Mouse (Mus musculus): Measurements from ENCODE around the gene Vcan.

Gene Vcan

DNA sequence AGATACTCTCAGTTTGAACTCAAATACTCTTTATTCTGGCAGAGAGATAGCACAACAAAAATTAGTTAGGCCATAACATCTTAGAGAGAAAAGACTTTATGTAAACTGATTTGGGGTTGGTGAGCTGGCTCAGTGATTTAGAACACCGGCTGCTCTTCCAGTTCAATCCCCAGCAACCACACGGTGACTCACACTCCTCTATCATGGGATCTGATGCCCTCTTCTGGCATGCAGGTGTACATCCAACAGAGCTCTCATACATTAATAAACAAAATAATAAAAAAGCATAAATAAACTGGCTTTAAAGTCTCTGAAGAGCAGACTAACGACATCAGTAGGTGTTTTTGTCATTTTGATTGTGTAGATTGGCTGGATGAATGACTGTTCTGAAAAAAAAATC is 21.8 kb downstream of the Vcan start:
- no peak for DNase-seq

DNA sequence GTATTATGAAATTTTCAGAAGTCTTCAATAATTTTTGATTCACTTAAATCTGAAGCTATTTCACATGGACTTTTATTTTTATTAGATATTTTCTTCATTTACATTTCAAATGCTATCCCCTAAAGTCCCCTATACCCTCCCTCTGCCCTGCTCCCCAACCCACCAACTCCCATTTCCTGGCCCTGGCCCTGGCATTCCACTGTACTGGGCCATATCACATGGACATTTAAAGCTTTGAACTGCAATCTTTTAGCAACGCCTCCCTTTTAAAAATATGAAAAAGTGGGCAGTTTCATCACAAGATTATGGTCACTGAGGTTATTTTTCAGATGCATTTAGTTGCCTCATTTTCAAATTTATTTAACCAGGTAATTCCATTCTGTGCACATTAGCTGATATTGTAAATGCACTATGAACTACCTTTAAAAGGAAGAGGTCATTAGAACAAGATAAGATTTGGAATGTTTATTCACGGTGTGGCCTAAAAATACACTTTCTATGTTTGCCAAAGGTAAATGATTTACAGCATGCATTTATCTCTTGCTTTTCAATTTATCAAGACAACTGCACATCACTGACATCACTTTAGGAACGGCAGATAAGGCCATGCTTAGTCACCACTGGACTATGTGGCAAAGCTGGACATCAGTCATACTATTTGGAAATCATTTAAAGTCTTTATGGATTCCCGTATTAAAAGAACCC is 32.7 kb downstream of the Vcan start:
- DNase-seq, result no peak

- DNase-seq, result no peak
These were observed 34.0 kb downstream of the Vcan start for GRCm38 (mm10) chr13:89708151-89708927.

DNA sequence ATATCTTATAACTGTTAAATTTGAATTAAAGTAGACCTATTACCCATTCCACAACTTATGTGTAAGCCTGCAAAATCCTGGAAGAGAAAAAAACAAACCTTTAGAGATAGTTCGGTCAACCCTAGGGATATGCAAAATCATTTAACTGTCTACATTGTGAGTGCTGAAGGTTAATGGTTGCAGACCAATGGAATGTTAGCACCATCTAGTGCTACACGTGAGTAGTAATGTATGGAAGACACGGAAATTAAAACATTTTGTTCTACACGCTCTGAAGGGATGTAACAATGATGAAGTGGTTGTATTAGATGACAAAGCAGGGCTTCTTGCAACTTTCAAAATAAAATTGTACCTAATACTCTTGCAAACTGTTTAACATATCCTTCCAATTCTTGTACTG is 39.9 kb downstream of the Vcan start:
- no peak for DNase-seq

GRCm38 (mm10) chr13:89699998-89700555 is 42.2 kb downstream of the Vcan start:
- no peak for DNase-seq

DNA sequence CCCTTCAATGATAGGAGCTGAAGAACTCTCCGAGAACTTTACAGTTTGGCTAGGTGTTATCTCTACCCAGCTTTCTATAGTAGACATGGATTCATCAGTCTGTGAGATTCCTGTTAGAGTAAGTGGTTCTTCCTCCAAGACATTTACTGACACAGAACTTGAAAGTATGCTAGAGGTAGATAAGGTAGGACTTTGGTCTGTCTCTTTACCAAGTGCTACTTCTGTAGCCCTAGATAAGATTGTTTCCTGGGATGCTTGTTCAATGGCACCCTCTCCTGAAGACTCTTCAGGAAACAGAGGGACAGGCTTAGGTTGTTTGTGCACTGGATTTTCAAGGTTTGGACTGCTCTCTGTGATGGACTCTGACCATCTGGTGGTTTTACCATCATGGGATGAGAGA is 49.7 kb downstream of the Vcan start:
- DNase-seq, result no peak

DNA sequence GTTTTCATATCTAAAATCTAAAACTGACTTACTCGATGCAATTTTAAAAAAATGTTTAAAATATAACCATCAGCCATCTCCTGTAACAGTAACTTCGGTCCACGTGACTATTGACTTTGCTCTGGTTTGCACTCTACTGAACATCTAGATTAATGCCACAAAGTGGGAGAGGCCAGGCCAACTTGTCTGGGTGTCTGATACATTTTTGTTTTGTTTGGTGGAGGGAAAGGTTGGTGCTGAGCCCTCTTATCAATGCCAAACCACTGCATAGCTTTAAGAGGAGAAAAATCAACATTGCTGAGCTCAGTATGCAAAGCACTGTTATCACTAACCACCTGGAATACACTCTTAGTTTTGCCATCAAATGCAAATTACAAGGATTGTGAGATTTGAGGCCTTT is 58.8 kb downstream of the Vcan start:
- no peak for DNase-seq

- no peak for DNase-seq
These were observed 60.1 kb downstream of the Vcan start for GRCm38 (mm10) chr13:89682254-89682653.

DNA sequence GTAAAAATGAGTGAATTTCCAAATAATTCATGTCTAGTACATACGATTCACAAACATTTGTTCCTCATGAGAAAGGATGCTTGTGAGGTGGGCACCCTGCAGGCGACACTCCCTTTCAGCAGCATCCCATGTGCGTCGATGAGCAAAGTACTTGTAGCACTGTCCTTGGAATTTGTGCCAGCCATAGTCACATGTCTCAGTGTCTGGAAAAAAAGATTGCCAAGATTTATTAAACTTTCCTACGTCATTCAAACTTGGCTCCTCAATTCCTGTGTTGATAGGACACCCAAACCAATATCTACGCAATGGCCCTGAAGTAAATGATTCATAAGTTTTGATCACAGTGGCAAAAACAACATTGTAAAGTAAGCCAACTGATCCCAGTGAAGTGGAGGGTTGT is 62.6 kb downstream of the Vcan start:
- DNase-seq, result no peak

DNA sequence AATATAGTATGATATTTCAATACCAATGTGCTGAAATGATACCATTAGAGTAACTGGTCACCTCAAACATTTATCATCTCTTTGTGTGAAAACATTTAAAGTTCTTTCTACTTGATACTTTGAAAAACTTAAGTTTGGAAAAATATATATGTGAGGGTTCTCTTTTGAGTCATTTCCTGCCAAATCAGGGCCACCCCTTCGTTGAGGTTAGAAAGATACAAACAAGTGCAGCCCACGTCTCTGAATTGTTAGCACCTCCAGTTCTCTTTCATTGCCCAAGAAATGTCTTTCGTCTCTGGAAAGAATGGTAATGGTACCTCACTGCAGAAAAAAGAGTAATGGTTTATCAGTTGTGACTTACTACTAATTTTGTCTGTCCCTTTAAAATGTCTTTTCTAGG is 71.8 kb downstream of the Vcan start:
- no peak for DNase-seq

GRCm38 (mm10) chr13:89668981-89669880 is 73.1 kb downstream of the Vcan start:
- no peak for DNase-seq

DNA sequence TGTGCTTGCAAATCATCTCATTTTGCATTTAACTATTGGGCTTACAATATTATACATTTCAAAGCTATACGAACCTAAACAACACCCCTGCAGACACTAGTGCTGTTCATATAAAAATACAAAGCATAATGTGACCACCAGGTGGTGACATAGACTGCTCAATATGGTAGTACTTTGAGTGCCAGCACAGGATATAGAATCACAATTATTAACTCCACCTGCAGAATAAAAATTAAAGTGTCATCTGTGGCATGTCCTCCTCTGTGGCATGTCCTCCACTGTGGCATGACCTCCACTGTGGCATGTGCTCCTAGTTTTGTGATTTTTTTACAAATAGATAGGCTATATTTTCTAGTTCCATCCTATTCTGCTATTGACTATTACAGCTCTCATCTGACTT is 74.2 kb downstream of the Vcan start:
- peak; percentile 8 for DNase-seq

DNA sequence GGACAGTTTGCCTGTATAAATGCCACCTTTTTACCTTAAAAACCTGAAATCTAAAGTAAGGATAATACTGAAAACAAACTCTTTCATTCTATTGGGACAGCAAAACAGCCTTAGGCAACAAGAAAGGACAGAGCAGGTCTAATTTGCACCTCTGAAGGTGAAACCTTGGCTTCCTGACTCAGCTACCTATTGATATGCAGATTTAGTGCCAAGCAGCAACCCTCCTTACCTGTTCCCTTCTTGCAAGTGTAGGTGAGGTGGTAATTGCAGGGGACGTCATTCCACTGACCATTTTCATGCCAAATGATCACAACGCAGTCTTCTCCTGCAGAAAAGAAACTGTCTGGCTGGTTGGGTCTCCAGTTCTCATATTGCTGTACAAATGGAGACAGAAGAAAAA is 80.6 kb downstream of the Vcan start:
- no peak for DNase-seq

DNA sequence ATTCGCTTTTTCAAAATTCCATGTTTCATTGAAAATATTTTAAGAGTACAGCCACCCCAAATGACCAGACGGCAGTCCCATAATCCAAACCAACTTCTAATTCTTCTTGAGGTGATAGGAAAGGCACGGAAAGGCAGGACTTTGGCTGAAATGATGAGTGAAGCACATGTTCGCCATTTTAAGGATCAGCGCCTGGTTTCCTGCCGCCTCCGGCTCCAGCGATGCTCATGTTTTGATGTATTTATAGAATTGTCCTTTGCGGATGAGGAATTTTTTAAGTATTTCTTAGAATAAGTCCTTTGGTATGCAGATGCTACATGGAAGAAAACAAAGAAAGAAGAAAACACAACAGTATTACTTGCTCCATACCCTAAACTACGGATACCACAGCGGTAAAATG is 85.3 kb downstream of the Vcan start:
- no peak for DNase-seq

- DNase-seq, result no peak
These were observed 89.0 kb downstream of the Vcan start for GRCm38 (mm10) chr13:89653279-89653678.

GRCm38 (mm10) chr13:89652773-89653172 is 89.5 kb downstream of the Vcan start:
- DNase-seq, result no peak

- DNase-seq, result no peak
These were observed 96.7 kb downstream of the Vcan start for GRCm38 (mm10) chr13:89645589-89645988.

- DNase-seq, result no peak
These were observed 105.3 kb downstream of the Vcan start for GRCm38 (mm10) chr13:89637012-89637411.

DNA sequence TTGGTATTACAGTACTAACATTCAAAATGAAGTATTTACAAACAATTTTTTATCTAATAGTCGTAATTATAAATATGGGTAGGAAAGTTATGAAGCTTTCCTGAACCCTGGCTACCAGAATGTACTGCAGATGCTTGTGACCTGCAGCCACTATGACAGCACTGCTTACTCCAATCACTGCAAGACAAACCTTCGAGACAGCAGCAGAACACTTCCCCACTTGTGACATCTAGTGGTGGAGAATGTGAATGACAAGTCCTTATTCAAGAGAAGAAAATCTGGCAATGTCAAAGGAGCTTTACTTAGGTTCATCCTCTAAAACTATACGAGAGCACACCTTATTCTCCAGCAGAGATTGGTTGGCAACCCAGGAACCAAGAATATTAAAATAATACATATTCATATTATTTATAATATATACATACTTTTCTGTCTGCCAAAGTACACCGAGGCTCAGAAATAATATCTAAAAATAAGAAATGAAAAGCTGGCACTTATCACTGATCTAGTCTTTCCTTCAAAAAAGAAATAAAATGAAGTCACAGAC is 108.1 kb downstream of the Vcan start:
- peak; percentile 6 for DNase-seq

GRCm38 (mm10) chr13:89619064-89619463 is 123.2 kb downstream of the Vcan start:
- DNase-seq, result no peak

DNA sequence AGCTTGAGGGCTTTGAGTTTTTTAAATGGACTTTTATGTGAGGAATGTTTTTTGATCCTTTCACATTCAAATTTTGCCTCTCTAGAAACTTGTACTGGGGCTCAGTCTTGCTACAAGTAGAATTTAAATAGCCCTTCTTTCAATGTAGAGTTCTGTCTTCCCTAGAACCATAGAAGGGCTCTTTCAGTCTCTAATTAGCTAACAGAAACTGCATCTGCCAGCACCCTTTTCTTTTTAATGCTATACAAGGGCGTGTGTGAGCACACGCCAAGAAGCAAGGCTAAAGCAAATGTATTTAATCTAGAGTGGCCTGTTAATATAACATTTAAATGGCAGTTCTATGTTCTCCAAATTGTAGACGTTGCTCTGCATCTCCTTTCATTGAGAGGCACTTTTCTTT is 134.9 kb downstream of the Vcan start:
- no peak for DNase-seq

All from thymus, postnatal 14 days (tissue).